Mouse (Mus musculus) right cerebral cortex, postnatal 36 days (tissue): ENCODE results near the gene Olfr560.

Source experiments
- DNase-seq, 2 experiments: peaks; one replicate each; pipeline ENCODE4 v3.0.0; 2022; ENCODE audit warnings: low spot score in 2 of 2, mixed read lengths in 1 of 2

Olfr560 gene

DNA sequence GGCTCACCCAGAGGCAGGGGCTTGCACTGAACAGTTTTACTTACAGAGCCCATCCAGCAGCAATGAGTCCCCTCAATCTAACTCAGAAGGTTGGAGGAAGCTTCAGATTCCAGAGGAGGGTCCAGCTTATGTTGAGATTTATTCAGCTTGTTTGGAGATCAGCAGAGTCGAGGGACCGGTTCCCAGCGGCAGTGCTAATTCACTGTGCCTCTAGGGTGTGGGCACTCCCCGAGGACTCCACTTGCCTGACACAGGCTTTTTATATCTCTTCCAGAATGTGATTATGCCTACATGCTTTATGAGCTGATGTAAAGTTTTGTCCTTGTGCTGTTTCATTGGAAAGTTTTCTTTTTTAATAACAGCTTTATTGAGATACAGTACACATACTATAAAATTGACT, at the start of gene Olfr560, which contains the start of gene Olfr78:
Olfr560 (minus strand) TSS at position 101 of the 400 bp plus-strand sequence.
Olfr78 (minus strand) TSS at position 206 of the 400 bp plus-strand sequence.
- no peak for DNase-seq

DNA sequence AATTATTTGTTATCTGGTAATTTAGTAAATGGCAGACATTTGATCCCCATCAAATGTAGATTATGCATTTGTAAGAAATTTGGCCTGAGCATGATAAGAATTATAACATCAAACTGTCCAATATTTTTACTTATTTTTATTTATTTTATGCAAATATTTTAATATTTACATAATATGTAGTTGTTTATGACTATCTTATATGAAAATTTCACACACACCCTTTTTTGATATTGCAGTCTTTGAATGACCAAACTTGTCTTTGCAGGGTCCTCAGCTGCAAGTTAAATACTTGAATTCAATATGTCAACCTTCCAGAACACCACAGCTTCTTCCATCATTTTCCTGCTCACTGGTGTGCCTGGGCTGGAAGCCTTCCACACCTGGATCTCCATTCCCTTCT, 44.0 kb upstream of the Olfr560 start, which contains the start of gene Olfr564:
Olfr564 (plus strand) TSS at position 301 of the 400 bp plus-strand sequence.
- no peak for DNase-seq

- DNase-seq, result no peak
Measured at GRCm38 (mm10) chr7:102770921-102771320, 11.8 kb upstream of the Olfr560 start, which contains the start of gene Olfr561. Olfr561 (plus strand) TSS chr7:102771221.

DNA sequence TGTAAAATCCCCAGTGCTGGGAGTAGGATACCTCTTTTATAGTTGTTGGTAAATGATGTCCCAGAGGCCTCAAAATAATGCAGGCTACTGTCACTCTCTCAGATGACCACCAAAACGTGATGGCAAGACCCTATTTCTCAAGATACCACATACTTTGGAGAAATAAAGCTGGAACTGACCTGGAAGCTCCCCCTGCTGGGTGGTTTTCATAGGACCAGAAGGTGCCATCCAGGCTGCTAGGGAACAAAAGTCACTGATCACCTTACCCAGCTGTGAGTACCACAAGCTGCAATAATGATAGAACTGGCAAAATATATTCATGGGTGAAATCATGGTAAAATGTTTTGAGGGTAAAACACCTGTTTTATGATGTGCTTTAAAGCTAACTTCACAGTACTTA, 7.1 kb downstream of the Olfr560 start:
- DNase-seq, result no peak

GRCm38 (mm10) chr7:102737705-102738104, 21.5 kb downstream of the Olfr560 start:
- no peak for DNase-seq

GRCm38 (mm10) chr7:102733793-102734192, 25.4 kb downstream of the Olfr560 start:
- no peak for DNase-seq

GRCm38 (mm10) chr7:102727391-102727790, 31.8 kb downstream of the Olfr560 start, which contains the start of gene Olfr559:
Olfr559 (minus strand) TSS chr7:102727491.
- DNase-seq, result no peak

DNA sequence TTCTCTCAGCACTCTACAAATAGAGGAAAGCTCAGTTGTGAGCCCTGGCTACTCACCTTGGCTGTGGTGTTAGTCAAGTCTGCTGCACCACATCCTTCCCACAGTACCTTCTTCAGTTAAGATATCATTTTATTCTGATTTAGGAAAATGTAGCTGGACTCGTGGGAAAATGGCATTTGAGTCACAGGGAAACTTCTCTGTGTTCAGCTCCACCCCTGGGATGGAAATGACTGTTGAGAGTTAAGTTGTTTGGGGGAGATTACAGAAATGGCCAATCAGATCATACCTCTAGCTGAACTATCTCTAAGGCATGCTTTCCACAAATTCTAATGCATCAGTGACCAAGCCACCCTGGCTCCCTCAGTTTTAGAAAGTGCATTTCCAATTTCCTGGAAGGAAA, 40.2 kb downstream of the Olfr560 start, which contains the start of gene Olfr33:
Olfr33 (minus strand) TSS at position 101 of the 400 bp plus-strand sequence.
- no peak for DNase-seq

DNA sequence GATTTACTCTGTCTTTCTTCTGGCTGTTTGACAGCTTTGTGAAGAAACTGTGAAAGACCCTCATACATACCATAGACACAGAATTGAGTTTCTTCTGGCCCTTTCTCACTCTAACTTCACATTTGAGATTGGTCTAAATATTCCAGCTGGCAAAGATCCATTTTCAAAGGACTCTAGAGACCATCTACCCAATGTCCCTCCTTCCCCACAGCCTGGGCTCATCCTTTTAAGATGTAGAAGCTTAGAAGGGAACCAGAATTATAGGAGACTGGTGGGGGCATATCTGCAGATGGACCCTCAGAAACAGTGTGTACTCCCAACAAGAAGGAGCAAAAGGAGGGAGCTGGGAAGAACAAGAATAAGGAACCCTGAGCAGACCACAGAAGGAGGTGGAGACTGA, 57.3 kb downstream of the Olfr560 start, which contains the start of gene Olfr558:
Olfr558 (plus strand) TSS at position 301 of the 400 bp plus-strand sequence.
- no peak for DNase-seq
